Mouse (Mus musculus): Measurements from ENCODE around the gene 4930432M17Rik.

The 4930432M17Rik gene

GRCm38 (mm10) chr3:121706087-121706486, 35.5 kb downstream of the 4930432M17Rik start:
- DNase-seq (ENCODE audit: inconsistent age in 2 of 2, low spot score in 1 of 2): peak in 1 of 2 experiments; percentile 81

- DNase-seq (ENCODE audit: inconsistent age in 2 of 2, low spot score in 1 of 2): peak in 1 of 2 experiments; percentile 43
Observed at GRCm38 (mm10) chr3:121707106-121707505, 36.5 kb downstream of the 4930432M17Rik start.

DNA sequence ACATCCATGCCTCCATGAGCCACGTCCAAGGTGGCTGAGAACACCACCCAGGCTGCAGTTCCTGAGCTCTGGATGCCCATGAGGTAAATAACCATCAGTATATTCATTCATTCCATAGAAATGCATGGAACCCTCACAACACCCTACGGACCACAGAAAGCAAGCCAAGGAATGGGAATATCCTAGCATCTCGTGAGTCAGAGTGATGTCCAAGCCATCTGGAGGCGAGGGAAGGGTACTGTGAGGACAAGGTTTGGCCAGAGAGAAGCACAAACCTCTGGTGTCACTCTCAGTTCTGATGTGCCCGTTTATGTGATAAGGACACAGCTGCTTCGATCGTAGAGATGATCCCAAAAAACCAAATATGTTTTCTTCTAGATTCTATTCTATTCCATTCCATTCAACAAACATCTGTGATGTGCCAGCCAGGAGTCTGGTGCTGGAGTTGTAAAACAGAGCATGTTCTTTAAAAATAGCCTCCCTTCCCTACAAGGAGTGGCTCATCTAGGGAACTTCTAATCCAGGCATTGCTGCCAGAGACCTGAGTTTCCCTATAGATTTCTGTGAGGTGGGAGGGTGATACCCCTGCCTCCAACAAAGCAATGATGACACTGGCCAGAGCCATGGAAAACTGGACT, 40.5 kb downstream of the 4930432M17Rik start:
- DNase-seq (ENCODE audit: inconsistent age in 2 of 2, low spot score in 1 of 2): no peak

- DNase-seq (ENCODE audit: inconsistent age in 2 of 2, low spot score in 1 of 2): no peak
Observed at GRCm38 (mm10) chr3:121712222-121712621, 41.7 kb downstream of the 4930432M17Rik start.

DNA sequence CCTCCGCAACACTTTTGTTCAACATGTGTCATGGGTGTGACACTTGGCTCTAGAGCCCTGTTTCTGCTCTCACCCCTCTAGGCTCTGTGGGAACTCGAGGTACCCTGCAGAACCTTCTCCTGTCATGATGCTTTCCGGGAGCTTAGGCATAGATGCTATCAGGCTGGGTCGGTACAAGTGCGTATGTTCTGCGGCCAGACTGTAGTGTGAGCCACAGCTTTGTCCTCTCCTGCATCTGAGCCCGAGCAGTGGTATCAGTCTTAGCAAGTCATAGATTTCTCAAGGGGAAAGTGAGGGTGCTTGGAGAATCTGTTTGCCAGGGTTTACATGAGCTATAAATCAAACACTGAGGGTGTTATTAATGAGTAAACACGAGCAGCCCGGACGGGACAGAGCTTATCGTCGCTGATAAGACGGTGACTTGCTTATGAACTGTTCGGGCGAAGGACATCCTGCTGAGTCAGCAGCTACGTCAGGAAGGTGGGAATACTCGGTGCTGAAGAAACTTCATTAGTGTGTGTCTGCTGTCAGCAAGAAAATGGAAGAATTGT, 42.7 kb downstream of the 4930432M17Rik start:
- peak; percentile 56 to 78 for DNase-seq (ENCODE audit: inconsistent age in 2 of 2, low spot score in 1 of 2)

GRCm38 (mm10) chr3:121713816-121714215, 43.3 kb downstream of the 4930432M17Rik start:
- no peak for DNase-seq (ENCODE audit: inconsistent age in 2 of 2, low spot score in 1 of 2)

GRCm38 (mm10) chr3:121714461-121714860, 43.9 kb downstream of the 4930432M17Rik start:
- DNase-seq (ENCODE audit: inconsistent age in 2 of 2, low spot score in 1 of 2): no peak

GRCm38 (mm10) chr3:121715336-121715735, 44.8 kb downstream of the 4930432M17Rik start:
- DNase-seq (ENCODE audit: inconsistent age in 2 of 2, low spot score in 1 of 2): no peak

DNA sequence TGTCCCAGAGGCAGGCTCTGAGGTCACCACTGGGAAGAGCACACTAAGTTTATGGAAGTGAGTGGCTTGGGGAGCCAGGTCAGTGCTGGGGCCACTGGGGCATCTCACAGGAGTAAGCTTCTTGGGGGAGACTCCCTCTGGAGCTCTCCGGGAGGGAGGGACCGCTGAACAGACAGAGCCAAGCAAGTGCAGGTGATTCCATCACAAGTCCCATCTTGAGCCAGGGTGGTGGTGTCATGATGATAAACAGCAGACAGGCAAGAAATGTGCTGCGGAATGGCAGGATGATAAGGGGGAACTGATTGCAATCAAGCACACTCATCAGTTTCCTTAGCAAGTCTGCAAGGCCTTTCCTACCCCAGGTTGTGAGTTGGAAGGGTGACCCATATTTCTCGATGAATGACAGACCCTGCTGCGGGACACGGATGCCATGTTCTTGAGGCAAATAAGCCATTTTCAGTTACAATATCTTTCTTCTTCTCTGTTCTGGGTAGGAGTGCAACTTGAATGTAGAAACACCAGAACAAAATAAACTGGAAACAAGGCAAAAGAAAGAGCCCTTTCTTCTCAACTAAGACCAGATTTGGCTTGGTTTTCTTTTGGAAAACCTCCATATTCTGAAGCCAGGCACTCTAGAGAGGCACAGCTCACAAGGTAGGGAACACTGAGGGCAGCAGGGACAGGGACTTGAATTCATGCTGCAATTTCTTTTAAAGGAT, 45.3 kb downstream of the 4930432M17Rik start:
- DNase-seq (ENCODE audit: inconsistent age in 2 of 2, low spot score in 1 of 2): no peak

DNA sequence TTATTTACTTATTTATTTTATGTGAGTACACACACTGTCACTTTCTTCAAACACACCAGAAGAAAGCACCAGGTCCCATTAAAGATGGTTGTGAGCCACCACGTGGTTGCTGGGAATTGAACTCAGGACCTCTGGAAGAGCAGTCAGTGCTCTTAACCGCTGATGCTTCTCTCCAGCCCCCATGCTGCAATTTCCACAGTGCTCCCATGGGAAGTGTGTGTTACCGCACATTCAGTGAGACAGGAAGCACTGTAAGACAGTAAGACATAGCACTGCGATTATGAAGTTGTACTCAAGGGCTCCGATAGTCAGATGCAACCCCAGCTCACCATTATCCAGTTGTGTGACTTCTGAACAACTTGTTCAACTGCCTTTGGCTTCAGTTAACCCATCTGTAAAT, 45.9 kb downstream of the 4930432M17Rik start:
- no peak for DNase-seq (ENCODE audit: inconsistent age in 2 of 2, low spot score in 1 of 2)

- no peak for DNase-seq (ENCODE audit: inconsistent age in 2 of 2, low spot score in 1 of 2)
Observed at GRCm38 (mm10) chr3:121718679-121719078, 48.1 kb downstream of the 4930432M17Rik start.

GRCm38 (mm10) chr3:121719701-121720100, 49.1 kb downstream of the 4930432M17Rik start:
- DNase-seq (ENCODE audit: inconsistent age in 2 of 2, low spot score in 1 of 2): no peak

GRCm38 (mm10) chr3:121720801-121721690, 50.5 kb downstream of the 4930432M17Rik start:
- DNase-seq (ENCODE audit: inconsistent age in 2 of 2, low spot score in 1 of 2): peak in 1 of 2 experiments; percentile 57

DNA sequence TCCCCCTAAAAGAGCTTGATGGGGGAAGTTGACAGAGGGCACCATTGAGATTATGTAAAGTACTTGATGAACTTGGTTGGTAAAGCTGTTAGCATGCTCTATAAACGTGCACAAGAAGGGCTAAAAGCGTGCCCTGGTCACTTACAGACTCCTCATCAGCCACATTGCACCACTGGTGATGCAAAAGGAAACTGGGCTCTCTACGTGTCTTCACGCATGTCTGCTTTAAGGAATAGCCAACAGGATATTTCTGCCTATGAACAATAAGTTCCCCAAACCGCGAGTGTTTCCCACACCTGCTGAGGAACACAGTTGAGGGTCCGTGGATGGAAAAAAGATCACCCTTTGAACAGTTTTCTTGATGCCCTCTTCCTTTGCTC, 51.1 kb downstream of the 4930432M17Rik start:
- DNase-seq (ENCODE audit: inconsistent age in 2 of 2, low spot score in 1 of 2): peak in 1 of 2 experiments; percentile 38

- DNase-seq (ENCODE audit: inconsistent age in 2 of 2, low spot score in 1 of 2): peak; percentile 87 to 95
Observed at GRCm38 (mm10) chr3:121722971-121723844, 52.6 kb downstream of the 4930432M17Rik start, which contains the start of gene F3. TSS of gene F3 (plus strand) at chr3:121723537.

GRCm38 (mm10) chr3:121723968-121724524, 53.5 kb downstream of the 4930432M17Rik start:
- peak in 1 of 2 experiments; percentile 60 for DNase-seq (ENCODE audit: inconsistent age in 2 of 2, low spot score in 1 of 2)

DNA sequence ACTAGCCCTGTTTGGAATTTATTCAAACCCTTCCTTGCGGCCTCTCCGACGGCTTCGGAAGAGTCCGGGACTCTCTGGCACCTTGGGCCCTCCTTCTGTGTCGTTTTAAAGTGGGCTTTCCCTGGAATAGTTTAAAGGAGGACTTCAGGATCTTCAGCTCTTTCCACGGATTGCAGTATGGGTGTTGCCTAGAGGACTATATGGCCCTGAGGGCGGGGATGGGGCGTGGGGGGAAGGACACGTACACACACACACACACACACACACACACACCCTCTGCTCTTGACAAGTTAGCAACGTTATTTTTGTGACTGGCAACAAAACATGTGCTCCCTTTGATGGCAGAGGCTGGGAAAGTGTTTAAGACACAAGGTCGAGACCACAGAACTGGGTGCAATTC, 54.0 kb downstream of the 4930432M17Rik start:
- no peak for DNase-seq (ENCODE audit: inconsistent age in 2 of 2, low spot score in 1 of 2)

GRCm38 (mm10) chr3:121725651-121726050, 55.1 kb downstream of the 4930432M17Rik start:
- no peak for DNase-seq (ENCODE audit: inconsistent age in 2 of 2, low spot score in 1 of 2)

- DNase-seq (ENCODE audit: inconsistent age in 2 of 2, low spot score in 1 of 2): no peak
Observed at GRCm38 (mm10) chr3:121729678-121730077, 59.1 kb downstream of the 4930432M17Rik start.
